Mouse (Mus musculus): ENCODE data around the gene Timm8a2.

Timm8a2 gene

DNA sequence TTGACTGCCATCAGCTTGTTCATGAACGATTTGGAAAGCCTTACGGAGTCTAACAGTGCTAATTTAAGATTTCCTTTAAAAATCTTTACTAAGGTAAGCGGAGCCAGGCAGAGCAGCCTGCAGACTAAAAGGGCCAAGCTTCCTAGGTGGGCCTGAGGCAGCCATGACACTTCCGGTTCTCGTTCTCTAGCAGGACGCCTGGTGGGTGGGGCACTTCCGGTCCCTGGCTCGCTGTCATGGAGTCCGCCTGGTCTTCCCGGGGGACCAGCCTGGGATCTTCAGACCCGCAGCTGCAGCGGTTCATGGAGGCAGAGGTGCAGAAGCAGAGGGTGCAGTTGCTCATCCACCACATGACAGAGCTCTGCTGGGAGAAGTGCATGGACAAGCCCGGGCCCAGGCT is at the start of gene Timm8a2:
Timm8a2 (plus strand) TSS at position 224 of the 400 bp plus-strand sequence.
- DNase-seq: no peak

- DNase-seq: no peak
These were observed 49.0 kb upstream of the Timm8a2 start for GRCm38 (mm10) chr14:121985477-121985876.

DNA sequence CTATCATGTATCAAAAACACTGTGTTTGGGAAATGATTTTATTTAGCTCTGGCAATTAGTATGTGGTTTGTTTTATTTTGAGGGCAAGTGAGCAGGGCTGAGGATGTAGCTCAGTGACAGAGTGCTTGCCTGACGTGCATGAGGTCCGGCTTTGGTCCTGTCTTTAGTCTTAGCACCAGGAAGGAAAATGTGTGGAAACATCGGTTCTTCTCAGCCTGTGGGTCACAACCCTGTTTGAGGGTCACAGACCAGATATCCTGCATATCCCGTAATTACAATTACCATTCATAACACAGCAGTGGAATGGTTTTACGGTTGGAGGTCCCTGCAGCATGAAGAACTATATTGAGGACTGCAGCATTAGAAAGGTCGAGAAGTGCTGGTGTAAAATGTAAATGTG is 48.4 kb upstream of the Timm8a2 start:
- no peak for DNase-seq

- DNase-seq: no peak
These were observed 47.2 kb upstream of the Timm8a2 start for GRCm38 (mm10) chr14:121987287-121987686.

GRCm38 (mm10) chr14:121987691-121988090 is 46.8 kb upstream of the Timm8a2 start:
- no peak for DNase-seq

- no peak for DNase-seq
These were observed 45.1 kb upstream of the Timm8a2 start for GRCm38 (mm10) chr14:121989331-121989730.

DNA sequence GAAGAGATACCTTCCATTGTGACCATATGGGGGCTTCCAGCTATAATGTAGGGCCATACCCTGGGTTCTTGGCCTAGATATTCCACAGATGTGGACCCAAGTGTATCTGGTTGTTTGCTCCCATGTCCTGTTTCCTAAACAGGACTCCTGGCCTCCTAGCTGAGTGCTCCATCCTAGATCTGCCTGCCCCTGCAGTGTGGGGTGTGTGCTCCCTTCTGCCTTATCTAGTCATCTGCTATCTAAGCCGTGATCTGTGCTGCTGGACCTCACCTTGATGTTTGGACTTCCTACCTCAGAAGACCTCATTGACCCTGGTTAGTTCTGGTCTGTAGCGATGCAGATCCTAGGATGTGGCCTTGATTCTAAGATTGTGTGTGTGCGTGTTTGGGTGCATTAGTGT is 44.6 kb upstream of the Timm8a2 start:
- no peak for DNase-seq

DNA sequence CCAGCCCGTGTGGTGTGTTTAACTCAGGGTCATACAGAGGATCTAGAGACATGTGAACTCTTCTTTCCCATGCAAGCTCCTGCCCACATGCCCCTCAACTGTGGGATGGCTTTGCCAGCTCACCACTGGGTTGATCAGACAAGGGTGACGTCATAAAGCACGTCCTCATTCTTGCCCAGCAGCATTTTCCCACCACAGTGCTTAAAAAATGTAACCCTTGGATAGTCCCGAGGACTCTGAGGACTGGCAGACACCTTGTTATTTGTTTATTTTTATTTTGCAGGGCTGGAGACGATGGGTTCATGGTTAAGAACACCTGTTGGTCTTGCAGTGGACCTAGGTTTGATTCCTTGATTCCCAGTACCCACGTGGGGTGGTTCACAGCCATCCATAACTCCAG is 43.6 kb upstream of the Timm8a2 start:
- no peak for DNase-seq

DNA sequence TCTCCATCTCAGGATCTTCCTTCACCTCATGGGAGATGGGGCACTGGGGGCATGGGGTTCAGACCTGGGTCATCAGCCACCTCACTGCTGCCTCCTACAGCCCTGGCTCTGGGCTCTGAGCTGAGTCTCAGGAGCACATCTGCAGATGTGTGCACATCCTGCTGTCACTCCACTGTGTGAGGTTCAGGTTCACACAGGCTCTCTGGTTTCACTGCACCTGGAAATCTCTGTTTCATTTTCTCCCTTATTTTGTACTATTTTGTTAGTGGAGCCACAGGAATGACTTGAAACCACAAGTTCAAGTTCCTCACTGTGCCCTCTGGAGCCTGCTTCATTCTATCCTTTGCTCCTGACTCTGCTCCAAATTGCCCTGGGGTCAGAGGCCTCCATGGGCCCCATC is 42.6 kb upstream of the Timm8a2 start:
- no peak for DNase-seq

- no peak for DNase-seq
These were observed 41.8 kb upstream of the Timm8a2 start for GRCm38 (mm10) chr14:121992395-121993280.

DNA sequence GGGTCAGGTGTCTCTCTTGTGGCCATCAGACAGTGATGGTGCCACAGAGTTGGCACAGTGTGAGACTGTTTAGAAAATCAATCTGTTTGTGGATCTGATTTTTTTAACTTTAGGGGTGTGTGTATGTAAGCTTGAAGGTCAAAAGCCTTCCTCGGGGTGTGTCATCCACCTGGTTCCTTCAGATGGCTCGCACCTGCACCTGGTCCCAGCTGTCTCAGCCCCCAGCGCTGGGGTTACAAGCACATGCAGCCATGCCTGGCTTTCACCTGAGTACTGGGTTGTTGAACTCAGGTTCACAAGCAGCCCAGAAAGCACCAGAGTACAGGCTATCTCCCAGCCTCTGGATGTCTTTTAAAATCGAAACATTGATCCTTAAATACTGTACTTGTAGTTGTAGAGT is 40.9 kb upstream of the Timm8a2 start:
- no peak for DNase-seq

DNA sequence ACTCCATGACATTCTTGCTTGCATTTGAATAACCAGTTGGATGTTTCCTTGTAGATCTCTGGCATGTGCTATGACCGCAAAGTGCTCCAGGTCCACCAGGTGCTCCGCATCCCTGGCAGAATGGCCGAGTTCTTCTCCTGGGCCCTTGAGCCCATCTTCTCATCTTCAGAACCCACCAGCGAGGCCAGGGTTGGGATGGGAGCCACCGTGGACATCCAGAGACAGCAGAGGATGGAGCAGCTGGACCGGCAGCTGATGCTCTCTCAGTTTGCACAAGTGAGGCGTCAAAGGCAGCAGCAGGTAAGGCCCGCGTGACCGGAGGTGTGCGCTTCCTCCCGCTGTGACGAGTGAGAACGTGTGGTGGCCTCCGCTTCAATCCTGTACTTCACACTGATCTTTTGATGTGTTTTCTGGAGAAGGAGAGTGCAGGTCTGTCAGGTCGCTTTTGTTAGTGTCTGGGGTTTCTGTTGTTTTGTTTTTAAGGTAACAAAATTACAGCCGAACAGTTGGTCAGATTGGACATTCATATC is 40.2 kb upstream of the Timm8a2 start:
- DNase-seq: no peak

- DNase-seq: no peak
These were observed 39.5 kb upstream of the Timm8a2 start for GRCm38 (mm10) chr14:121994846-121995556.

DNA sequence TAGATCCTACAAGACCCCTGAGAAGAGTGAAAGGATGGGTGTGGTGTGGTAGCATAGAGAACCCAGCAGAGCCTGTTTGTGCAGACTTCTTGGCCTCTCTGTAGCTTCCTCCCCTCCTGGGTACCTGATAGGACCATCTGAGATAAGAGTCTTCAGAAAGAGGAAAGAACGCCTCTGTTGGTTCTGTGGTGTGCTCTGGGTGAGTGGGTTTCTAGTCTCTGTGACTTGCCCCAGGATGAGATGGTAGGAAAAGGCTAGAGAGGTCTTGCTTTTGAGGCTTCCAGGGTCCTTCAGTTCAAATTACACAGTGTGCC is 39.0 kb upstream of the Timm8a2 start:
- no peak for DNase-seq

GRCm38 (mm10) chr14:121996786-121997185 is 37.7 kb upstream of the Timm8a2 start:
- no peak for DNase-seq

GRCm38 (mm10) chr14:121999455-121999854 is 35.0 kb upstream of the Timm8a2 start:
- no peak for DNase-seq

DNA sequence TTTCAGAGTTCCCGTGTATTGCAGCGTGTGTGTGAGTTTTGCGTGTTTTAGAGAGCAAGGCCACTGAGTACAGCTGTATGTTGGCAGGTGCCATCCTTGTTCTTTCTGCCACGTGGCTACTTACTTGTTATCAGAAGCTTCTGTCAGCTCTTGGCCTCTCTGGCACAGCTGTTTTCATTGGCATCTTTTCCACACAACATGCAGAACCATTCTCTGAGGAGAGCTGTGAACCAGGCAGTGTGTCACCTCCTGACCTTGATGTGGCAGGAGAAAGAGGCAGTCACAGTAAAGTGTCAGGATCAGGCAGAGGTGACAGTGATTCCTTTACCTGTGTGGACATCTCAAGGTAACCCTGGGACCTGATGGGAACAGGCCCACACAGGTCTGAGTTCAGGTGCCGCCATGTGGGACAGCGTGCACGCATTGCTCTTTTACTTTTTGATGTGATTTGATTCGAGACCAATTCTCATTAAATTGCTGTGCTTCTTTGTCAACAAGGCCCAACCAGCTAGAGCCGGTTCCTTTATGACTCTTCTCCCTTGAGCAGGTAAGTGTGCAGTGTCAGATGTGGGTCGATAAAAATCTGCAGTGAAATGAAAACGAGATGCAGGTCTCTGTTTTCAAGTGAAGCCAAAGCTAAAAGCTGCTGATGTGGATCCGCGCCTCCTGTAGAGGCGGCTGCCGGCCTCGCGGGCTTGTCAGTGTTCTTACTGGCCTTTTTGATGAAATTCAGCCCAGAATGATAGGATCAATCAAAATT is 33.9 kb upstream of the Timm8a2 start:
- no peak for DNase-seq

DNA sequence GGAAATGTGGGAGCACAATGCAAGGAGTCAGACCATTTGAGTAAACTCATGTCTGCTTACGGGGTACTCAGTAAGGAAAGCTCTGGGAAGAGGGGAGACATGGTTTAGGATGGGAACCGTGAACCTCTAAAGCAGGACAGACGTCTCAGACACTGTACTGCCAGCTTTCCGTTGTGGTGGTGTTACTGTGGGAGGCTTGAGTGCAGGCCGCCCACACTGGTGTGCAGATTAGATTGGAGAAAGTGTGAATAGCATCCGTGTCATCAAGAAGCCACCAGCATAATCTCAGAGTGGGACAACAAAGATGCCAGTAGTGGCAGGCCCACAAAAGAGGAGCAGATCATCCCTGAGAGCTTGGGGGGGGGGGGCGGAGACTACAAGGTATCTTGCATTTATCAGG is 32.2 kb upstream of the Timm8a2 start:
- no peak for DNase-seq

- no peak for DNase-seq
These were observed 30.7 kb upstream of the Timm8a2 start for GRCm38 (mm10) chr14:122003812-122004211.

GRCm38 (mm10) chr14:122008261-122008660 is 26.2 kb upstream of the Timm8a2 start:
- no peak for DNase-seq

DNA sequence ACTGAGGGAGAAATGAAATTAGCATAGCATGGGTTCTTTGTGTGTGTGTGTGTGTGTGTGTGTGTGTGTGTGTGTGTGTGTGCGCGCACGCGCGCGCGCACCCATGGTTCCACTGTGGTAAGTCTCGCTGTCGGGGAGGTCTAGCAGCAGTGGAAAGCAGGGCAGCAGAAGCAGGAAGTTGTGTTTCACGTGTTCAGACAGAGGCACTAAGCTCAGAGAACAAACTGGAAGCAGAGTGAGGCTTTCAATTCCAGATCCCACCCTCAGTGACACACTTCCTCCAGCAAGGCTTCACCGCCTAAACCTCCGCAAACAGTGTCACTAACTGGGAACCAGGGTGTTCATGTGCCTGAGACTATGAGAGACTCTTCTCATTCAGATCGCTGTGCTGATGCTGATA is 25.0 kb upstream of the Timm8a2 start:
- DNase-seq: no peak

- no peak for DNase-seq
These were observed 24.2 kb upstream of the Timm8a2 start for GRCm38 (mm10) chr14:122010301-122010700.

- DNase-seq: no peak
These were observed 22.7 kb upstream of the Timm8a2 start for GRCm38 (mm10) chr14:122011768-122012167.
